Mouse (Mus musculus): ENCODE measurements around the gene Cebpe.

Gene Cebpe

GRCm38 (mm10) chr14:54669381-54669780 is 42.6 kb downstream of the Cebpe start:
- DNase-seq = peak; percentile 69

- DNase-seq = no peak
Measured at GRCm38 (mm10) chr14:54664477-54665222, 47.3 kb downstream of the Cebpe start.
